ENCODE assay signal across 8 mouse cellular contexts in genomic region chr7:112535408-112535921, GRCm38 (mm10).
A peak's percentile ranks its signal among the peaks of the same experiment; 100 is the strongest.
DNase-seq lines count a peak whose midpoint lies in the region; ATAC-seq and TF ChIP-seq lines count a peak whose summit lies in the region.

No protein-coding gene starts in this region.

- TF ChIP-seq CTCF in ES-Bruce4 (IDR thresholded peaks at IDR 0.05; ENCODE audit: low read depth, low read length), result no peak
- TF ChIP-seq CTCF in gastrocnemius, adult 2 months (IDR thresholded peaks at IDR 0.05), result no peak

- TF ChIP-seq EP300 in ES-Bruce4 (IDR thresholded peaks at IDR 0.05; ENCODE audit: insufficient read depth, low read depth, low read length), result peak; percentile 79

- TF ChIP-seq POLR2A in ES-Bruce4 (IDR thresholded peaks at IDR 0.05; ENCODE audit: insufficient read depth, low read length), result no peak

- H3K27ac ChIP-seq in ES-Bruce4 (ENCODE audit: insufficient read depth, low read length), result peak overlapping the region; percentile 88
- peak overlapping the region; percentile 45 for H3K27ac ChIP-seq in brown adipose tissue, adult 24 weeks (replicated peaks; ENCODE audit: low read depth, low read length)
- H3K27ac ChIP-seq in gastrocnemius, adult 2 months, result peak overlapping the region; percentile 81
- H3K27ac ChIP-seq in hindbrain, embryonic 13.5 days, result peak overlapping the region; percentile 76
- H3K27ac ChIP-seq in limb, embryonic 12.5 days, result peak overlapping the region; percentile 78
- H3K27ac ChIP-seq in neural tube, embryonic 14.5 days (ENCODE audit: low read depth, low read length), result peak overlapping the region; percentile 56

- peak overlapping the region; percentile 76 for H3K9ac ChIP-seq in ES-Bruce4 (ENCODE audit: low read depth, poor library complexity, severe bottlenecking)
- H3K9ac ChIP-seq in hindbrain, embryonic 13.5 days, result no peak overlapping the region
- H3K9ac ChIP-seq in limb, embryonic 12.5 days (replicated peaks), result no peak overlapping the region
- H3K9ac ChIP-seq in neural tube, embryonic 14.5 days (replicated peaks; ENCODE audit: low read depth, low read length), result no peak overlapping the region

- no peaks in the 10 kb centered on the region for H3K27me3 ChIP-seq in ES-Bruce4 (ENCODE audit: control insufficient read depth, insufficient read depth, low read length, poor library complexity, severe bottlenecking)
- H3K27me3 ChIP-seq in hindbrain, embryonic 13.5 days, result no peaks in the 10 kb centered on the region
- no peaks in the 10 kb centered on the region for H3K27me3 ChIP-seq in limb, embryonic 12.5 days
- H3K27me3 ChIP-seq in neural tube, embryonic 14.5 days (ENCODE audit: control insufficient read depth, insufficient read depth, low read length), result no peaks in the 10 kb centered on the region

- H3K4me1 ChIP-seq in ES-Bruce4 (ENCODE audit: control insufficient read depth, insufficient read depth, low read length), result peaks cover 8% of the 10 kb centered on the region
- H3K4me1 ChIP-seq in brown adipose tissue, adult 24 weeks (ENCODE audit: control insufficient read depth, insufficient read depth, insufficient read length, low read length), result peaks cover 6% of the 10 kb centered on the region
- H3K4me1 ChIP-seq in hindbrain, embryonic 13.5 days (replicated peaks), result peaks cover 18% of the 10 kb centered on the region
- peaks cover 7% of the 10 kb centered on the region for H3K4me1 ChIP-seq in limb, embryonic 12.5 days (replicated peaks)
- H3K4me1 ChIP-seq in neural tube, embryonic 14.5 days (ENCODE audit: control insufficient read depth, insufficient read depth, low read length), result no peaks in the 10 kb centered on the region

- no peak overlapping the region for H3K4me3 ChIP-seq in ES-Bruce4 (ENCODE audit: low read depth, low read length)
- no peak overlapping the region for H3K4me3 ChIP-seq in brown adipose tissue, adult 24 weeks (ENCODE audit: insufficient read depth, low read depth, low read length)
- peak overlapping the region; percentile 14 for H3K4me3 ChIP-seq in gastrocnemius, adult 2 months
- H3K4me3 ChIP-seq in hindbrain, embryonic 13.5 days, result no peak overlapping the region
- H3K4me3 ChIP-seq in limb, embryonic 12.5 days (replicated peaks), result no peak overlapping the region
- no peak overlapping the region for H3K4me3 ChIP-seq in neural tube, embryonic 14.5 days (ENCODE audit: low read depth, low read length)

- H3K4me2 ChIP-seq in hindbrain, embryonic 13.5 days, result peak overlapping the region; percentile 13; the same call in 1 of the 2 replicates
- no peak overlapping the region for H3K4me2 ChIP-seq in limb, embryonic 12.5 days
- no peak overlapping the region for H3K4me2 ChIP-seq in neural tube, embryonic 14.5 days (ENCODE audit: low read depth, low read length)

- H3K36me3 ChIP-seq in ES-Bruce4 (ENCODE audit: control insufficient read depth, insufficient read depth, low read length, poor library complexity, severe bottlenecking), result no peaks in the 10 kb centered on the region
- H3K36me3 ChIP-seq in hindbrain, embryonic 13.5 days, result no peaks in the 10 kb centered on the region
- H3K36me3 ChIP-seq in limb, embryonic 12.5 days, result no peaks in the 10 kb centered on the region
- no peaks in the 10 kb centered on the region for H3K36me3 ChIP-seq in neural tube, embryonic 14.5 days (ENCODE audit: control insufficient read depth, insufficient read depth, low read length)

- no peaks in the 10 kb centered on the region for H3K9me3 ChIP-seq in ES-Bruce4 (replicated peaks; ENCODE audit: control insufficient read depth, insufficient read depth, low read length, poor library complexity, severe bottlenecking)
- H3K9me3 ChIP-seq in hindbrain, embryonic 13.5 days, result no peaks in the 10 kb centered on the region
- H3K9me3 ChIP-seq in limb, embryonic 12.5 days, result no peaks in the 10 kb centered on the region
- H3K9me3 ChIP-seq in neural tube, embryonic 14.5 days (ENCODE audit: control insufficient read depth, low read length), result no peaks in the 10 kb centered on the region

- 9% methylated on average over 16 of the region's 16 CpGs for WGBS in hindbrain, embryonic 13.5 days
- WGBS in limb, embryonic 12.5 days, result 31% methylated on average over 16 of the region's 16 CpGs
- WGBS in neural tube, embryonic 14.5 days, result 8% methylated on average over 16 of the region's 16 CpGs

- intact Hi-C loops in gastrocnemius, adult 2 months (cut with DNase I), result no loop called here

- ATAC-seq in hindbrain, embryonic 13.5 days (ENCODE audit: low FRiP score), result peak; percentile 71
- ATAC-seq in limb, embryonic 12.5 days (ENCODE audit: insufficient number of reproducible peaks, insufficient read depth, low FRiP score, low TSS enrichment, low read depth), result 0 out of 2 replicates have a peak, but pooled peaks have one; percentile 52
- ATAC-seq in neural tube, embryonic 14.5 days (ENCODE audit: low read depth), result peak; percentile 65; the same call in 1 of the 2 replicates
- no peak for ATAC-seq in granulocyte monocyte progenitor cell, adult 5-6 weeks (replicated peaks; ENCODE audit: poor library complexity, severe bottlenecking)

- peak; percentile 84 for DNase-seq in gastrocnemius, adult 2 months
- DNase-seq in urinary bladder, postnatal 14 days (ENCODE audit: low spot score), result peak; percentile 75
